ENCODE assay signal across 8 mouse cellular contexts in the genomic region with DNA sequence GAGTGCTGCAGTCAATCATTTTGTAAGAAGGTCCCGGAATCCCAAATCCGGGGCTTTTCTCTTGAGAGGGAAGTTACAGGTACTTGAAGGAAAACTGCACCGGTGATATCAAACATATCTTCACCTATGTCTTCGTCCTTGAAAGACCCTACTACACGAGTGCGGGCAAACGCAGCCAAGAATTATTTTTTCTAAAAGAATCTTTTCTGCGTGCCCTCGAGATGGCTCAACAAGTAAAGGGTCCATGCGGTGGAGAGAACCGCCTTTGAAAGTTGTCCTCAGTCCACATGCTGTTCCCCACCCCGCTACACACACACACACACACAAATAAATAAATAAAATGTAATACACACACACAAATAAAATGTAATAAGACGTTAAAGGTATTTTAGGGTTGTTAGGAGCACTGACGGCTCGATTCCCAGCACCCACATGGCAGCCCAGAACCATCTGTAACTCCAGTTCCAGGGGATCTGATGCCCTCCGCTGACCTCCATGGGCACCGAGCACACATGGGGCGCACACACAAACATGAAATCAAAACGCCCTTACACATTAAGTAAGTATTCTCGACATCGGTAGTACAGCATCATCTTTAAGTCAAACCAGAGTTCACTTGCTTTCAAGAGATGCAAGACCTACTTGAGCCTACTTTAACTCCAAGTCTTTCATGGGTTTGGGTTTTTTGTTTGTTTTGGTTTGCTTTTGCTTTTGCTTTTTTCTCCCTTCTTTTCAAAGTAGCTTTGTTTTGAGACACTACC. TPM values are rescaled to one million over a fixed set of nuclear protein-coding genes. Genes with fewer than 3 reads are reported as not detected.
DNase-seq lines count a peak whose midpoint lies in the region; ATAC-seq and TF ChIP-seq lines count a peak whose summit lies in the region.

No protein-coding gene starts in this region.

- H3K36me3 ChIP-seq in kidney, adult 2 months (ENCODE audit: control insufficient read depth, insufficient read depth, low read length), result no peaks in the 10 kb centered on the region
- H3K36me3 ChIP-seq in hindbrain, embryonic 14.5 days (replicated peaks; ENCODE audit: control insufficient read depth, insufficient read depth), result no peaks in the 10 kb centered on the region
- H3K36me3 ChIP-seq in midbrain, embryonic 10.5 days, result no peaks in the 10 kb centered on the region

- H3K9me3 ChIP-seq in hindbrain, embryonic 14.5 days (ENCODE audit: control insufficient read depth, low read length), result no peaks in the 10 kb centered on the region
- H3K9me3 ChIP-seq in midbrain, embryonic 10.5 days (replicated peaks), result no peaks in the 10 kb centered on the region

- peak overlapping the region; percentile 65 for H3K4me3 ChIP-seq in kidney, adult 2 months (ENCODE audit: insufficient read depth, low read depth, low read length)
- H3K4me3 ChIP-seq in bone marrow macrophage, adult 2 months (ENCODE audit: insufficient read depth, low read length), result peak overlapping the region; percentile 86
- H3K4me3 ChIP-seq in hindbrain, embryonic 14.5 days (replicated peaks; ENCODE audit: low read length), result peak overlapping the region; percentile 60
- H3K4me3 ChIP-seq in midbrain, embryonic 10.5 days, result peak overlapping the region; percentile 82

- peak overlapping the region; percentile 61 for H3K9ac ChIP-seq in hindbrain, embryonic 14.5 days

- H3K27ac ChIP-seq in kidney, adult 2 months (ENCODE audit: insufficient read depth, low read depth, low read length), result peak overlapping the region; percentile 74
- no peak overlapping the region for H3K27ac ChIP-seq in bone marrow macrophage, adult 2 months (ENCODE audit: insufficient read depth, low read depth, low read length)
- no peak overlapping the region for H3K27ac ChIP-seq in hindbrain, embryonic 14.5 days
- H3K27ac ChIP-seq in midbrain, embryonic 10.5 days (replicated peaks), result peak overlapping the region; percentile 97

- H3K4me2 ChIP-seq in hindbrain, embryonic 14.5 days (replicated peaks), result peak overlapping the region; percentile 89

- no peaks in the 10 kb centered on the region for H3K27me3 ChIP-seq in kidney, adult 2 months (replicated peaks; ENCODE audit: control insufficient read depth, insufficient read depth, low read length)
- peaks cover 13% of the 10 kb centered on the region; the same call in 1 of the 2 replicates for H3K27me3 ChIP-seq in hindbrain, embryonic 14.5 days (ENCODE audit: control insufficient read depth, insufficient read depth, low read length)
- H3K27me3 ChIP-seq in midbrain, embryonic 10.5 days (ENCODE audit: low read depth, poor library complexity, severe bottlenecking), result peaks cover 15% of the 10 kb centered on the region

- H3K4me1 ChIP-seq in kidney, adult 2 months (ENCODE audit: control insufficient read depth, insufficient read depth, low read length), result peaks cover 12% of the 10 kb centered on the region; the same call in 1 of the 2 replicates
- peaks cover 15% of the 10 kb centered on the region for H3K4me1 ChIP-seq in bone marrow macrophage, adult 2 months (ENCODE audit: control insufficient read depth, insufficient read depth, low read length)
- no peaks in the 10 kb centered on the region for H3K4me1 ChIP-seq in hindbrain, embryonic 14.5 days (replicated peaks; ENCODE audit: control insufficient read depth, insufficient read depth, low read length)
- H3K4me1 ChIP-seq in midbrain, embryonic 10.5 days, result peaks cover 40% of the 10 kb centered on the region

- no peak for TF ChIP-seq POLR2A in kidney, adult 2 months (IDR thresholded peaks at IDR 0.05; ENCODE audit: low read depth, low read length)
- TF ChIP-seq POLR2A in bone marrow macrophage, adult 2 months (IDR thresholded peaks at IDR 0.05; ENCODE audit: borderline replicate concordance, low read depth, low read length), result no peak

- peak; percentile 12 for DNase-seq in kidney, adult 2 months
- no peak for DNase-seq in kidney, adult 18-20 months
- no peak for DNase-seq in hindbrain, embryonic 14.5 days (ENCODE audit: low spot score)
- DNase-seq in midbrain, embryonic 10.5 days (ENCODE audit: low spot score), result no peak
- DNase-seq in cerebellum, postnatal 4 days (ENCODE audit: low spot score in 2 of 2), result no peak
- DNase-seq in urinary bladder, postnatal 14 days (ENCODE audit: low spot score), result no peak

- no peak for TF ChIP-seq CTCF in kidney, adult 2 months (conservative IDR thresholded peaks at IDR 0.05; ENCODE audit: insufficient read depth, insufficient read length, low read depth, low read length)
- TF ChIP-seq CTCF in bone marrow macrophage, adult 2 months (IDR thresholded peaks at IDR 0.05; ENCODE audit: low read depth, low read length), result no peak

- 60% methylated on average over 21 of the region's 21 CpGs for WGBS in kidney, adult 2 months
- 35% methylated on average over 21 of the region's 21 CpGs for WGBS in hindbrain, embryonic 14.5 days
- 38% methylated on average over 21 of the region's 21 CpGs for WGBS in midbrain, embryonic 10.5 days

- peak; percentile 12; the same call in 1 of the 2 replicates for ATAC-seq in hindbrain, embryonic 14.5 days (ENCODE audit: low FRiP score)
- no peak for ATAC-seq in megakaryocyte-erythroid progenitor cell, adult 5-6 weeks (replicated peaks; ENCODE audit: low FRiP score, low TSS enrichment, poor library complexity, severe bottlenecking)

RNA-seq across cellular contexts. Expression of a gene that starts 0.8 kb away (rescaled TPM):
- polyA plus RNA-seq in kidney, adult 2 months (2012; rRNA removed), result 11.7 and 17.6 TPM in 2 replicates
- polyA plus RNA-seq in bone marrow macrophage, adult 2 months (2012; ENCODE audit: insufficient read depth, insufficient read length, missing spikeins), result 4.3 and 6.9 TPM in 2 replicates
- polyA plus RNA-seq in hindbrain, embryonic 14.5 days (2014; fragmentation: Nextera tagmentation; extraction: Ambion mirVana), result 5.4 and 5.7 TPM in 2 replicates
- polyA plus RNA-seq in midbrain, embryonic 10.5 days (2016; fragmentation: Nextera tagmentation; extraction: Ambion mirVana), result 14.2 and 16.6 TPM in 2 replicates
- total RNA-seq in megakaryocyte-erythroid progenitor cell, adult 5-6 weeks (2014; fragmentation: Nextera tagmentation), result 7.1 and 10.0 TPM in 2 replicates
- total RNA-seq in megakaryocyte-erythroid progenitor cell, adult 5-6 weeks (2017), result 3.9 and 10.9 TPM in 2 replicates

RNA-seq across cellular contexts. Expression of a gene that starts 36.7 kb away (rescaled TPM):
- polyA plus RNA-seq in kidney, adult 2 months (2012; rRNA removed), result 20.4 and 26.1 TPM in 2 replicates
- 14.0 and 14.2 TPM in 2 replicates for polyA plus RNA-seq in bone marrow macrophage, adult 2 months (2012; ENCODE audit: insufficient read depth, insufficient read length, missing spikeins)
- polyA plus RNA-seq in hindbrain, embryonic 14.5 days (2014; fragmentation: Nextera tagmentation; extraction: Ambion mirVana), result 3.2 and 3.3 TPM in 2 replicates
- polyA plus RNA-seq in midbrain, embryonic 10.5 days (2016; fragmentation: Nextera tagmentation; extraction: Ambion mirVana), result 1.0 and 1.3 TPM in 2 replicates
- 6.2 and 11.7 TPM in 2 replicates for total RNA-seq in megakaryocyte-erythroid progenitor cell, adult 5-6 weeks (2014; fragmentation: Nextera tagmentation)
- total RNA-seq in megakaryocyte-erythroid progenitor cell, adult 5-6 weeks (2017), result 10.4 and 12.9 TPM in 2 replicates

Comparison
In these comparisons a context has a peak if more than half of its experiments do, and no peak if none do; other contexts are left out.
1. H3K27ac ChIP-seq: peak in kidney, adult 2 months (single experiment) and midbrain, embryonic 10.5 days (single experiment); none in bone marrow macrophage, adult 2 months (single experiment) and hindbrain, embryonic 14.5 days (single experiment).
2. Peak in every context shown above with its lines, with median percentiles within 50 percentile points of each other: H3K4me3 ChIP-seq.